Mouse (Mus musculus) megakaryocyte, embryonic 14.5 days (primary cell): ENCODE results near the gene Fam172a.

Experiments
- FLI1 ChIP-seq: IDR thresholded peaks from 2 replicates; pipeline ENCODE4 v1.6.1; 2012; ENCODE audit warnings: low read length, inconsistent platforms, mixed read lengths
- GATA1 ChIP-seq: IDR thresholded peaks from 3 replicates; pipeline ENCODE4 v1.6.1; 2012; ENCODE audit warnings: mixed read lengths, low read length, inconsistent platforms, borderline replicate concordance

- no peak for TF ChIP-seq GATA1
- TF ChIP-seq FLI1 = no peak
Measured at GRCm38 (mm10) chr13:78102337-78102736, 400.5 kb downstream of the Fam172a start.
